Mouse (Mus musculus) testis, postnatal 14 days (tissue): ENCODE measurements around the gene Gm17509.

ENCODE experiments used
- DNase-seq: peaks from one replicate; pipeline ENCODE4 v3.0.0; 2021; ENCODE audit warnings: low spot score

Gm17509 gene

GRCm38 (mm10) chr13:117220501-117221321, at the start of gene Gm17509:
Gm17509 (minus strand) TSS chr13:117221075.
- peak; percentile 61 for DNase-seq

GRCm38 (mm10) chr13:117267963-117268362, 47.1 kb upstream of the Gm17509 start:
- DNase-seq = no peak

- no peak for DNase-seq
These were observed 45.3 kb upstream of the Gm17509 start for GRCm38 (mm10) chr13:117266156-117266555.

GRCm38 (mm10) chr13:117260704-117261103, 39.8 kb upstream of the Gm17509 start:
- no peak for DNase-seq

- no peak for DNase-seq
These were observed 21.7 kb upstream of the Gm17509 start for GRCm38 (mm10) chr13:117242621-117243020.

- DNase-seq = no peak
These were observed 21.2 kb upstream of the Gm17509 start for GRCm38 (mm10) chr13:117242063-117242462.

- DNase-seq = no peak
These were observed 16.2 kb upstream of the Gm17509 start for GRCm38 (mm10) chr13:117237111-117237510.

GRCm38 (mm10) chr13:117235530-117236212, 14.8 kb upstream of the Gm17509 start:
- DNase-seq = no peak

- no peak for DNase-seq
These were observed 13.6 kb upstream of the Gm17509 start for GRCm38 (mm10) chr13:117234486-117234885.

- no peak for DNase-seq
These were observed 12.9 kb upstream of the Gm17509 start for GRCm38 (mm10) chr13:117233808-117234207.

- DNase-seq = no peak
These were observed 9.7 kb upstream of the Gm17509 start for GRCm38 (mm10) chr13:117230371-117231110.

GRCm38 (mm10) chr13:117225561-117225960, 4.7 kb upstream of the Gm17509 start:
- DNase-seq = no peak

GRCm38 (mm10) chr13:117224901-117225300, 4.0 kb upstream of the Gm17509 start:
- no peak for DNase-seq

GRCm38 (mm10) chr13:117223125-117223524, 2.2 kb upstream of the Gm17509 start:
- no peak for DNase-seq

- DNase-seq = no peak
These were observed 889 bp downstream of the Gm17509 start for GRCm38 (mm10) chr13:117219871-117220500.

- no peak for DNase-seq
These were observed 2.8 kb downstream of the Gm17509 start for GRCm38 (mm10) chr13:117218092-117218491.

- no peak for DNase-seq
These were observed 3.3 kb downstream of the Gm17509 start for GRCm38 (mm10) chr13:117217621-117218020.

- no peak for DNase-seq
These were observed 4.0 kb downstream of the Gm17509 start for GRCm38 (mm10) chr13:117216752-117217363.

GRCm38 (mm10) chr13:117216126-117216525, 4.7 kb downstream of the Gm17509 start:
- DNase-seq = no peak

- DNase-seq = no peak
These were observed 5.4 kb downstream of the Gm17509 start for GRCm38 (mm10) chr13:117215481-117215880.

- no peak for DNase-seq
These were observed 9.4 kb downstream of the Gm17509 start for GRCm38 (mm10) chr13:117211386-117211875.
